ENCODE assay signal across 8 mouse cellular contexts in genomic region chr13:93191831-93192645, GRCm38 (mm10). TPM values are rescaled to one million over a fixed set of nuclear protein-coding genes. Genes with fewer than 3 reads are reported as not detected.
A peak's percentile ranks its signal among the peaks of the same experiment; 100 is the strongest.
DNase-seq lines count a peak whose midpoint lies in the region; ATAC-seq and TF ChIP-seq lines count a peak whose summit lies in the region.

TSS of gene Tent2 (minus strand) at chr13:93192385.

- ATAC-seq in cerebellum, adult (ENCODE audit: insufficient number of reproducible peaks, low FRiP score, low TSS enrichment) = peak; percentile 100
- ATAC-seq in forebrain, embryonic 13.5 days = peak; percentile 100
- peak; percentile 97 for ATAC-seq in liver, postnatal 0 days
- peak; percentile 100 for ATAC-seq in neural tube, embryonic 14.5 days (ENCODE audit: low read depth)

- TF ChIP-seq POLR2A in ES-Bruce4 (IDR thresholded peaks at IDR 0.05; ENCODE audit: insufficient read depth, low read length) = peak; percentile 90

- no peaks in the 10 kb centered on the region; the same call in 1 of the 2 replicates for H3K36me3 ChIP-seq in ES-Bruce4 (ENCODE audit: control insufficient read depth, insufficient read depth, low read length, poor library complexity, severe bottlenecking)
- no peaks in the 10 kb centered on the region for H3K36me3 ChIP-seq in forebrain, embryonic 13.5 days (ENCODE audit: poor library complexity, severe bottlenecking)
- no peaks in the 10 kb centered on the region for H3K36me3 ChIP-seq in liver, postnatal 0 days (replicated peaks; ENCODE audit: insufficient read depth, low read length)
- no peaks in the 10 kb centered on the region for H3K36me3 ChIP-seq in neural tube, embryonic 14.5 days (ENCODE audit: control insufficient read depth, insufficient read depth, low read length)

- H3K4me1 ChIP-seq in ES-Bruce4 (ENCODE audit: control insufficient read depth, insufficient read depth, low read length) = no peaks in the 10 kb centered on the region
- peaks cover 18% of the 10 kb centered on the region for H3K4me1 ChIP-seq in forebrain, embryonic 13.5 days
- peaks cover 13% of the 10 kb centered on the region; the same call in 1 of the 2 replicates for H3K4me1 ChIP-seq in liver, postnatal 0 days (ENCODE audit: insufficient read depth)
- H3K4me1 ChIP-seq in neural tube, embryonic 14.5 days (ENCODE audit: control insufficient read depth, insufficient read depth, low read length) = peaks cover 11% of the 10 kb centered on the region

- intact Hi-C loops in heart, postnatal 10 days (cut with DNase I) = loop anchor here (5.0 kb wide), 1 partner anchor 110 kb away; no protein-coding TSS in a partner anchor

- no peak for TF ChIP-seq CTCF in ES-Bruce4 (IDR thresholded peaks at IDR 0.05; ENCODE audit: low read depth, low read length)
- TF ChIP-seq CTCF in liver, postnatal 0 days (IDR thresholded peaks at IDR 0.05; ENCODE audit: low read depth) = no peak

- H3K9ac ChIP-seq in ES-Bruce4 (ENCODE audit: low read depth, poor library complexity, severe bottlenecking) = peak within 1 kb of the TSS; percentile 87
- H3K9ac ChIP-seq in forebrain, embryonic 13.5 days = peak within 1 kb of the TSS; percentile 96
- peak within 1 kb of the TSS; percentile 94 for H3K9ac ChIP-seq in liver, postnatal 0 days (replicated peaks)
- peak within 1 kb of the TSS; percentile 95 for H3K9ac ChIP-seq in neural tube, embryonic 14.5 days (replicated peaks; ENCODE audit: low read depth, low read length)

- peak within 1 kb of the TSS; percentile 69 for H3K4me2 ChIP-seq in forebrain, embryonic 13.5 days
- peak within 1 kb of the TSS; percentile 75 for H3K4me2 ChIP-seq in liver, postnatal 0 days (ENCODE audit: low read depth, low read length)
- peak within 1 kb of the TSS; percentile 84 for H3K4me2 ChIP-seq in neural tube, embryonic 14.5 days (ENCODE audit: low read depth, low read length)

- DNase-seq in heart, postnatal 10 days = peak; percentile 96
- DNase-seq in large intestine, adult 2 months (ENCODE audit: low read depth, low spot score) = peak; percentile 93
- DNase-seq in liver, postnatal 0 days = peak; percentile 95
- peak; percentile 92 for DNase-seq in testis, postnatal 10 days (ENCODE audit: low spot score)

- peak within 1 kb of the TSS; percentile 76 for H3K27ac ChIP-seq in ES-Bruce4 (ENCODE audit: insufficient read depth, low read length)
- peak within 1 kb of the TSS; percentile 88 for H3K27ac ChIP-seq in forebrain, embryonic 13.5 days
- peak within 1 kb of the TSS; percentile 97 for H3K27ac ChIP-seq in liver, postnatal 0 days (ENCODE audit: low read depth)
- peak within 1 kb of the TSS; percentile 89 for H3K27ac ChIP-seq in neural tube, embryonic 14.5 days (ENCODE audit: low read depth, low read length)

- WGBS in forebrain, embryonic 13.5 days = under 1% methylated on average over 71 of the region's 72 CpGs
- WGBS in large intestine, adult 2 months = under 1% methylated on average over 71 of the region's 72 CpGs
- WGBS in liver, postnatal 0 days (ENCODE audit: insufficient replicate concordance) = under 1% methylated on average over 72 of the region's 72 CpGs
- under 1% methylated on average over 71 of the region's 72 CpGs for WGBS in neural tube, embryonic 14.5 days

- peak within 1 kb of the TSS; percentile 92 for H3K4me3 ChIP-seq in ES-Bruce4 (ENCODE audit: low read depth, low read length)
- H3K4me3 ChIP-seq in forebrain, embryonic 13.5 days = peak within 1 kb of the TSS; percentile 99
- peak within 1 kb of the TSS; percentile 80 for H3K4me3 ChIP-seq in liver, postnatal 0 days (ENCODE audit: low read depth, low read length)
- peak within 1 kb of the TSS; percentile 80 for H3K4me3 ChIP-seq in neural tube, embryonic 14.5 days (ENCODE audit: low read depth, low read length)

- peak; percentile 48; the same call in 1 of the 2 replicates for TF ChIP-seq EP300 in ES-Bruce4 (IDR thresholded peaks at IDR 0.05; ENCODE audit: insufficient read depth, low read depth, low read length)
- TF ChIP-seq EP300 in liver, postnatal 0 days (IDR thresholded peaks at IDR 0.05; ENCODE audit: low read depth) = no peak

- no peaks in the 10 kb centered on the region for H3K9me3 ChIP-seq in ES-Bruce4 (replicated peaks; ENCODE audit: control insufficient read depth, insufficient read depth, low read length, poor library complexity, severe bottlenecking)
- H3K9me3 ChIP-seq in forebrain, embryonic 13.5 days (replicated peaks) = no peaks in the 10 kb centered on the region
- no peaks in the 10 kb centered on the region for H3K9me3 ChIP-seq in liver, postnatal 0 days (ENCODE audit: low read length)
- no peaks in the 10 kb centered on the region for H3K9me3 ChIP-seq in neural tube, embryonic 14.5 days (ENCODE audit: control insufficient read depth, low read length)

- H3K27me3 ChIP-seq in ES-Bruce4 (ENCODE audit: control insufficient read depth, insufficient read depth, low read length, poor library complexity, severe bottlenecking) = no peaks in the 10 kb centered on the region
- H3K27me3 ChIP-seq in forebrain, embryonic 13.5 days = no peaks in the 10 kb centered on the region
- no peaks in the 10 kb centered on the region for H3K27me3 ChIP-seq in liver, postnatal 0 days (ENCODE audit: insufficient read depth, low read length)
- H3K27me3 ChIP-seq in neural tube, embryonic 14.5 days (ENCODE audit: control insufficient read depth, insufficient read depth, low read length) = no peaks in the 10 kb centered on the region

RNA-seq across cellular contexts. Expression of gene Tent2, which starts in this region (rescaled TPM):
- polyA plus RNA-seq in ES-Bruce4 (2011; ENCODE audit: insufficient read depth, insufficient read length, low read depth, missing spikeins) = 100 and 103 TPM in 2 replicates
- polyA plus RNA-seq in forebrain, embryonic 13.5 days (2015; fragmentation: Nextera tagmentation; extraction: Ambion mirVana) = 44.5 and 46.6 TPM in 2 replicates
- 10 to 100 TPM; 24.0 to 25.8 TPM for total RNA-seq in heart, postnatal 10 days (2021)
- 10.9 and 19.4 TPM in 2 replicates for polyA plus RNA-seq in large intestine, adult 2 months (2012; rRNA removed)
- polyA plus RNA-seq in liver, postnatal 0 days (2015; fragmentation: Nextera tagmentation; extraction: Ambion mirVana) = 25.6 and 26.6 TPM in 2 replicates
- polyA plus RNA-seq in neural tube, embryonic 14.5 days (2014; fragmentation: Nextera tagmentation; extraction: Ambion mirVana) = 48.6 and 54.6 TPM in 2 replicates

Comparison
In these comparisons a context has a peak if more than half of its experiments do, and no peak if none do; other contexts are left out.
1. Peak in every context shown above with its lines: DNase-seq, ATAC-seq, H3K4me3 ChIP-seq and H3K27ac ChIP-seq.